Mouse (Mus musculus) spleen, adult 2 months (tissue): ENCODE results near the gene Gm42715. TPM values are rescaled to one million over a fixed set of nuclear protein-coding genes. Genes with fewer than 3 reads are reported as not detected.

ENCODE experiments used
- DNase-seq, 2 experiments: peaks; one replicate each; pipeline versions ENCODE4 v3.0.0 to v3.0.0-alpha.2; 2012 to 2021; ENCODE audit warnings: low spot score in 2 of 2, low read depth in 1 of 2
- H3K27ac ChIP-seq: fragments of 200-500 bp; 2 replicates; pipeline ENCODE4 v1.5.1; 2012; ENCODE audit warnings: low read length, inconsistent platforms; ENCODE audit not compliant: insufficient read depth
- H3K27me3 ChIP-seq: fragments of 200-500 bp; 2 replicates; pipeline ENCODE4 v1.6.1; 2012; ENCODE audit warnings: mild to moderate bottlenecking, moderate library complexity, low read length, inconsistent platforms; ENCODE audit not compliant: control insufficient read depth, insufficient read depth
- H3K36me3 ChIP-seq: fragments of 200-500 bp; 2 replicates; pipeline ENCODE4 v1.6.1; 2012; ENCODE audit warnings: mild to moderate bottlenecking, low read length, inconsistent platforms; ENCODE audit not compliant: control insufficient read depth, insufficient read depth
- H3K4me1 ChIP-seq: fragments of 200-500 bp; 2 replicates; pipeline ENCODE4 v1.6.1; 2011; ENCODE audit warnings: inconsistent platforms; ENCODE audit not compliant: control insufficient read depth, insufficient read depth, insufficient read length
- H3K4me3 ChIP-seq: fragments of 200-500 bp; 2 replicates; pipeline ENCODE4 v1.5.1; 2011; ENCODE audit warnings: mild to moderate bottlenecking, inconsistent platforms; ENCODE audit not compliant: insufficient read depth, insufficient read length; ENCODE audit errors: extremely low read depth
- CTCF ChIP-seq: fragments of 200-500 bp; IDR thresholded peaks from 2 replicates; pipeline ENCODE4 v1.5.1; 2011; ENCODE audit warnings: mild to moderate bottlenecking, inconsistent platforms; ENCODE audit not compliant: insufficient read depth, insufficient read length, insufficient replicate concordance; ENCODE audit errors: extremely low read depth
- POLR2A ChIP-seq: fragments of 200-500 bp; IDR thresholded peaks from 2 replicates; pipeline ENCODE4 v1.6.1; 2011; ENCODE audit warnings: low read depth, low read length, inconsistent platforms
- WGBS: fragments of 180-500 bp; shearing (Covaris S2); methylation state at CpG from one replicate; pipeline ENCODE4 v1.1.7; 2018; 5-methylcytosine and 5-hydroxymethylcytosine counted together
- polyA plus RNA-seq: library from polyadenylated mRNA; depleted of rRNA; stranded (reverse); fragments of >200 nt; gene quantifications from 2 replicates; pipeline ENCODE4 v1.2.3, GENCODE M21; 2012

The Gm42715 gene
- polyA plus RNA-seq, 1 experiment, result 14.6 TPM

DNA sequence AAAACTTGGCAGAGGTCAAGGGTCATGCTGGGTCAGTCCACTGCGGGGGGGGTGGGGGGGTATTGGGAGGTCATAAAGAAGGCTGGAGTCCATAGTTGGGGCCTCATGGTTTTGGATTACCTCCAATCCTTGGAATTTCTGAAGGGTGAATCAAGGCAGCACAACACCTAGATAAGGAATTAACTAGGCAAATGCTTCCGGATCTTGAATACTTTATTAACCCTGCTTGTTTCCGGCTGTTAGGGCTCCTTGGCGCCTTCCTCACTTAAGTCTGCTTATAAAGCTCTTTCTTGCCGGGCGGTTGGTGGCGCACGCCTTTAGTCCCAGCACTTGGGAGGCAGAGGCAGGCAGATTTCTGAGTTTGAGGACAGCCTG is 6.4 kb upstream of the Gm42715 start:
- H3K4me1 ChIP-seq, result no peaks in the 10 kb centered on the region; the same call in 1 of the 2 replicates
- 3% methylated on average over 8 of the region's 8 CpGs for whole genome bisulfite sequencing
- peak; percentile 14 to 17 for DNase-seq
- TF ChIP-seq POLR2A (no peak), CTCF (no peak)
- H3K4me3 ChIP-seq, result peak overlapping the region; percentile 88
- peak overlapping the region; percentile 59 for H3K27ac ChIP-seq
- H3K27me3 ChIP-seq, result no peaks in the 10 kb centered on the region
- H3K36me3 ChIP-seq, result peaks cover 14% of the 10 kb centered on the region

DNA sequence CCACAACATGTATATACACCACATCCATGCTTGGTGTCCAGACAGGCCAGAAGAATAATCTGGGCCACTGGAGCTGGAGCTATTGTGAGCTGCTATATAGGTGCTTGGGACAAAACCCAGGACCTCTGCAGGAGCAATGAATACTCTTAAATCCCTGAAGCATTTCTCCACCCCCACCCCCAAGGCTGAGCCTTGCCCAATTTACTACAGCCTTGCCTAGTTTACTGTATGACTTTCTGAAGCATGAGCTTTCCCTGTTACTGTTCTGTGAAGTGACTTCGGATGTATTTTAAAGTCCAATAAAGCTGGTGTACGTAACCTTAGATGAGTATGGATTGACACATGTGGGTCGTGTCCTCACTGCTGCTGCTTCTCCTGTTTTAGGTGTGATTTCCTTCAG is 5.6 kb upstream of the Gm42715 start:
- 83% methylated on average over 3 of the region's 3 CpGs for WGBS
- TF ChIP-seq POLR2A, result no peak
- H3K27ac ChIP-seq, result no peak overlapping the region
- peaks cover 15% of the 10 kb centered on the region for H3K36me3 ChIP-seq
- no peak overlapping the region for H3K4me3 ChIP-seq
- H3K4me1 ChIP-seq, result no peaks in the 10 kb centered on the region; the same call in 1 of the 2 replicates
- no peaks in the 10 kb centered on the region for H3K27me3 ChIP-seq
- no peak for DNase-seq

DNA sequence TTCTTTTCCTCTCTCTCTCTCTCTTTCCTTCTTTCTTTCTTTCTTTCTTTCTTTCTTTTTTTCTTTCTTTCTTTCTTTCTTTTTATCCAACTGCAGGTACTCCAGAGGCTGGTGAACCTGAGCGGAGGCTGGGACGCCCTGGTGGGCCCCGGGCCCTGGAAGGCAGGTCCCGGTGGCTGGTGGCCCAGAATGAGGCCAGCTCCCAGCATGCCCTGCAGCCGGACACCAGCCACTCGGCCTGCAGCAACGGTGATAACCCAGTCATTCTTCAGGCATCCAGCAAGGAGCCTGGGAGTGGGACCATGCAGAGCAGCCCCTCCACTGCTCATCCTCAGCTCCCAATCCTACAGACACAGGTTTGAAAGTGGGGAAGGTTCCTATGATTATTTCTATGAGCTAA is 3.5 kb upstream of the Gm42715 start:
- Histone ChIP-seq H3K4me3 (no peak overlapping the region), H3K4me1 (no peaks in the 10 kb centered on the region; the same call in 1 of the 2 replicates), H3K27ac (no peak overlapping the region), H3K36me3 (peaks cover 24% of the 10 kb centered on the region), H3K27me3 (no peaks in the 10 kb centered on the region)
- WGBS, result 94% methylated on average over 7 of the region's 7 CpGs
- TF ChIP-seq CTCF (no peak), POLR2A (no peak)
- no peak for DNase-seq

DNA sequence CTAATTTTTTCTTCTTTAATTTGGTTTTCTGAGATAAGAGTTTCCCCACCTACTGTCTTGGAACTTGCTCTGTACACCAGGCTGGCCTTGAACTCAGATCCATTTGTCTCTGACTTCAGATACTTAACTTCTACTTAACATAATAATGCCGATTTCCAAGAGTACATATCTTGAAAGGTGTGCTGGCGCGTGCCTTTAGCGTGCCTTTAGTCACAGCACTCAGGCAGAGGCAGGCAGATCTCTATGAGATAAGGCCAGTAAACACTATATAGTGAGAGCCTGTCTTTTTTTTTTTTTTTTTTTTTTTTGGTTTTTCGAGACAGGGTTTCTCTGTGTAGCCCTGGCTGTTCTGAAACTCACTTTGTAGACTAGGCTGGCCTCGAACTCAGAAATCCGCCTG is 3.0 kb upstream of the Gm42715 start:
- Histone ChIP-seq H3K36me3 (peaks cover 29% of the 10 kb centered on the region), H3K27me3 (no peaks in the 10 kb centered on the region), H3K4me1 (no peaks in the 10 kb centered on the region; the same call in 1 of the 2 replicates), H3K4me3 (no peak overlapping the region), H3K27ac (no peak overlapping the region)
- TF ChIP-seq CTCF (no peak), POLR2A (no peak)
- 85% methylated on average over 7 of the region's 7 CpGs for WGBS
- no peak for DNase-seq

DNA sequence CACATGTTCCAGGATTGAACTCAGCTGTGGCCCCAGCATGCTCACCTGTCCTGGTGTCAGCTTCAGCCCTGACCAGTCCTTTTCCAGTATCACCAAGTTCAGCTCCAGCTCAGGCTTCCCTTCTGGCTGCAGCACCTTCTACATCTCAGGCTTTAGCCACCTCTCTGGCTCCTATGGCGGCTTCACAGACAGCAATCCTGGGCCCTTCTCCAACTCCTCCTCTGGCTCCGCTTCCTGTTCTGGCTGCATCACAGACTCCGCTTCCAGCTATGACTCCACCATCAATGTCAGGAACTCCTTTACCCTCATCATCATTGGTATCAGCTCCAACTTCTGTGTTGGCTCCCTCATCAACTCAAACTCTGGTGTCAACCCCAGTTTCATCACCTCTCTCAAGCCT is 22.3 kb downstream of the Gm42715 start:
- WGBS, result 89% methylated on average over 3 of the region's 3 CpGs
- no peaks in the 10 kb centered on the region for H3K27me3 ChIP-seq
- H3K36me3 ChIP-seq, result peaks cover 68% of the 10 kb centered on the region
- no peak overlapping the region for H3K27ac ChIP-seq
- no peak overlapping the region for H3K4me3 ChIP-seq
- DNase-seq, result no peak
- H3K4me1 ChIP-seq, result no peaks in the 10 kb centered on the region
- TF ChIP-seq CTCF (no peak), POLR2A (no peak)

DNA sequence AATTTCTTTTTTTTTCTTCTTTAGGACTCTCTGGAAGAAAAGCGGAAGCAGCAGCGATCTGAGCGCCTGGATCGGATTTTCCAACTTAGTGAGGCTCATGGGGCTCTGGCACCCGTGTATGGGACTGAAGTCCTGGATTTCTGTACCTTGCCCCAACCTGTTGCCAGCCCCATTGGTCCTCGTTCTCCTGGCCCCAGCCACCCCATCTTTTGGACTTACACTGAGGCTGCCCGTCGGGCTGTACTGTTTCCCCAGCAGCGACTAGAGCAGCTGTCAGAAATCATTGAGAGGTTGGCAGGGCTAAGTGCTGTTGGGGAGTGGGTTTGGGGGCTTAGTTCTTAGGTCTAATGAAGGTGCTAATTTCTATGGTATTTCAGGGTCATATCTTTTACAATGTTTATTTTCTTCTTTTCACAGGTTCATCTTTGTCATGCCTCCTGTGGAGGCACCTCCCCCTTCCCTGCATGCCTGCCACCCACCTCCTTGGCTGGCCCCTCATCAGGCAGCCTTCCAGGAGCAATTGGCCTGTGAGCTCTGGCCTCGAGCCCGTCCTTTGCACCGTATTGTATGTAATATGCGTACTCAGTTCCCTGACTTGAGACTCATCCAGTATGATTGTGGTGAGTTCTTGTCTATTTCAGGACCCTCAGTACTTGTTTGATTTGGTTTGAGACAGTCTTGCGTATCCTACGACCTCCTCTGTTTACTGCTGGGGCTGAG is 29.9 kb downstream of the Gm42715 start:
- TF ChIP-seq CTCF, result no peak
- no peaks in the 10 kb centered on the region for H3K27me3 ChIP-seq
- whole genome bisulfite sequencing, result 96% methylated on average over 15 of the region's 15 CpGs
- H3K4me1 ChIP-seq, result no peaks in the 10 kb centered on the region
- no peak overlapping the region for H3K27ac ChIP-seq
- peaks cover 46% of the 10 kb centered on the region for H3K36me3 ChIP-seq
- H3K4me3 ChIP-seq, result no peak overlapping the region
- no peak for DNase-seq

DNA sequence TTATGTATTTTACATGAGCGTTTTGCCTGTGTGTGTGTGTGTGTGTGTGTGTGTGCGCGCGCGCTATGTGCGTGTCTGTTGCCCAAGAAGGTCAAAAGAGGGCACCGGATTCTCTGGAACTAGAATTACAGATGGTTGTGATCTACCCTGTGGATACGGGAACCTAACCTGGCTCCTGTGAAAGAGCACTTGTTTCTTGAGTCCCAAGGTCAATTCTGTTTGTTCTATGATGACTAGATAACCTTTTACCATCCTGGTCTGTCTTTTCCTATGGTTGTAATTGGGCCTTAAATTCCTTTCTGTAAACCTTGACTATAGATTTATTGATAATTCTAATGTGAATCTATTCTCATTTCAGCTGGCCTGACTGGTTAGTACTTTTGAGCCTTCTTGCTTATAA is 32.2 kb downstream of the Gm42715 start:
- DNase-seq, result no peak
- Histone ChIP-seq H3K27me3 (no peaks in the 10 kb centered on the region), H3K4me3 (no peak overlapping the region), H3K36me3 (peaks cover 48% of the 10 kb centered on the region), H3K27ac (no peak overlapping the region), H3K4me1 (no peaks in the 10 kb centered on the region)
- 98% methylated on average over 8 of the region's 8 CpGs for WGBS
- no peak for TF ChIP-seq CTCF
- TF ChIP-seq POLR2A, result no peak
